Mouse (Mus musculus): ENCODE measurements around the gene Gnmt. TPM values are rescaled to one million over a fixed set of nuclear protein-coding genes. Genes with fewer than 3 reads are reported as not detected.

Gene Gnmt
- polyA plus RNA-seq, 1 experiment: 12.0 TPM

DNA sequence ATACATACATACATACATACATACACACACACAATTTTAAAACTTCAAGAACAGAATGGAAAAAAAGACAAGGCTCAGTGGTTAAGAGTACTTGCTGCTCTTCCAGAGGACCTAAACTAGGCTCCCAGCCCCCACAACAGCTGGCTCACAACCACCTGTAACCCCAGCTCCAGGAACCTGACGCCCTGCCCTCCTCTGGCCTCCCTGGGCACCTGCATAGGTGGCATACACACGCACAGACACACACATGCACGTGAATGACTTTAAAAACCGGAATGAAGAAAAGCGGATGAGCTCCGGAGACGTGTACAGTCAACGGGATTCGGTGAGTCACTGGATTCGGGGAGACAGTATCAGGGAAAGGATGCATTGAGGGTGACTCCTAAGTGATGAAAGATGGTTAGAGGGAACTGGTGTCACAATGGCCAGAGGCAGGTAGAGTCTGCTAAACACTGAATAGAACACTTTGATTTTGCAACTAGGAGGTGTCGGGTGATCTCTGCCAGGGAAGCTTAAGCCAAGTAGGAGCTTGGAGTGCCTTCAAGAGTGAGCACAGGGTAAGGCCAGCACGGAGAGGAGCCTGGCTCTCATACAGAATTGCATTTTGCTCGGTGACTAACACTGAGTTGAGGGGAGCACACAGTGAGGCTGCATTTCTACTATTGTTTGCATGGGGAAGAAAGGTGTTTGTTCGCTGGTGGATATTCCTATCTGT is 22.4 kb downstream of the Gnmt start:
- H3K27ac ChIP-seq (ENCODE audit: insufficient read depth, low read length): no peak overlapping the region
- TF ChIP-seq POLR2A (IDR thresholded peaks at IDR 0.05; ENCODE audit: borderline replicate concordance, insufficient read depth, low read length) (no peak), CTCF (IDR thresholded peaks at IDR 0.05; ENCODE audit: borderline replicate concordance, insufficient read depth, low read depth, low read length) (no peak)
- peaks cover 19% of the 10 kb centered on the region for H3K4me1 ChIP-seq (ENCODE audit: control insufficient read depth, insufficient read depth, low read length)
- no peak for DNase-seq
- no peaks in the 10 kb centered on the region for H3K27me3 ChIP-seq (ENCODE audit: control insufficient read depth, insufficient read depth, low read length)
- no peak overlapping the region for H3K4me3 ChIP-seq (replicated peaks; ENCODE audit: insufficient read depth, low read depth, low read length)
- 83% methylated on average over 14 of the region's 14 CpGs for WGBS

DNA sequence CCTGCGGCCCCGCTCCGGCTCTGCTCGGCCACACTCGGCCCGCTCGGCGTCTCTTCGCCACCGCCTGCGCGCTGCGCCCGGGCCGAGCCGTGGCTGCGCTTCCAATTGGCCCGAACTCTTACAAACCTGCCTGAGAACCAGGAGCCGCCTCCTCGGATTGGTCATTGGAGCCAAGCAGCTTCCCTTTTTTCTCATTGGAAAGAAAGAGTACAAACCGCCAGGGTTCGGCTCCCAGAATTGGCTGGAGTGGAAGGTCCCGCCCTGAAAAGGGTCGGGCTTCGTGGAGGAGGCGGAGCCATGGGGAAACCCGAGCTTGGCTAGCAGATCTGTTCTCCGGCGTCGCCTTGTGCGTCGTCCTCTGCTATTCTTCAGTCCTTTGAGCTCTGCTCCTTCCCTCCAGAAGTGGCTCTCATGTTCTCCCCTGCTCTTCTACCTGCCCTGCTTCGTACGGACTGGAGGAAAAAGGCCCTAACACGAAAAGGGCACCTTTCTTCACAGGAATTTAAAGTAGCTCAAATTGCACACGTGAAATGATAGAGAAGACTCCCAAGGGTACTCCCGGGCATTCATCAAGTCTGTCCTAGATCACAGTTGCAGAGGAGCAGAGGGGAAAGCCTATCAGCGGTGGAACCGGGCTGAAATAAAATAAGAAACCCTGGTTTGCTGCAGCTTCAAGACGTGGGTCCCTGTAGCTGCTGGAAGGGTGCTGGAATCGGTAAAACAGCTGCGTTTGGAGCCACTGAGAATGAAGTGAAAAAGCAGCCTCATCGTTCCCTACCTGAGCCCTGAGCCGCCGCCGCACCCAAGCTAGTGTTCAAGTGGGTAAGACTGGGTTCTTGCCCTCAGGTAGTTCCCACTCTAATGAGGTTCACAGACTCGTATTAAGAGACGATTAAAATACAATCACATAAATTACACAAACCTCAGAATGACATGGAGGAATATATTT is 23.8 kb downstream of the Gnmt start, which contains the start of gene Ppp2r5d:
Gene Ppp2r5d, minus strand, starts transcription at position 225 of the 949 bp plus-strand sequence.
- TF ChIP-seq CTCF (IDR thresholded peaks at IDR 0.05; ENCODE audit: borderline replicate concordance, insufficient read depth, low read depth, low read length): no peak
- peak; percentile 96 for TF ChIP-seq POLR2A (IDR thresholded peaks at IDR 0.05; ENCODE audit: borderline replicate concordance, insufficient read depth, low read length)
- no peaks in the 10 kb centered on the region for H3K27me3 ChIP-seq (ENCODE audit: control insufficient read depth, insufficient read depth, low read length)
- peak; percentile 97 to 99 for DNase-seq
- H3K4me3 ChIP-seq (replicated peaks; ENCODE audit: insufficient read depth, low read depth, low read length): peak within 1 kb of the TSS; percentile 71
- WGBS: 1% methylated on average over 48 of the region's 48 CpGs
- peak within 1 kb of the TSS; percentile 60 for H3K27ac ChIP-seq (ENCODE audit: insufficient read depth, low read length)
- peaks cover 32% of the 10 kb centered on the region for H3K4me1 ChIP-seq (ENCODE audit: control insufficient read depth, insufficient read depth, low read length)

DNA sequence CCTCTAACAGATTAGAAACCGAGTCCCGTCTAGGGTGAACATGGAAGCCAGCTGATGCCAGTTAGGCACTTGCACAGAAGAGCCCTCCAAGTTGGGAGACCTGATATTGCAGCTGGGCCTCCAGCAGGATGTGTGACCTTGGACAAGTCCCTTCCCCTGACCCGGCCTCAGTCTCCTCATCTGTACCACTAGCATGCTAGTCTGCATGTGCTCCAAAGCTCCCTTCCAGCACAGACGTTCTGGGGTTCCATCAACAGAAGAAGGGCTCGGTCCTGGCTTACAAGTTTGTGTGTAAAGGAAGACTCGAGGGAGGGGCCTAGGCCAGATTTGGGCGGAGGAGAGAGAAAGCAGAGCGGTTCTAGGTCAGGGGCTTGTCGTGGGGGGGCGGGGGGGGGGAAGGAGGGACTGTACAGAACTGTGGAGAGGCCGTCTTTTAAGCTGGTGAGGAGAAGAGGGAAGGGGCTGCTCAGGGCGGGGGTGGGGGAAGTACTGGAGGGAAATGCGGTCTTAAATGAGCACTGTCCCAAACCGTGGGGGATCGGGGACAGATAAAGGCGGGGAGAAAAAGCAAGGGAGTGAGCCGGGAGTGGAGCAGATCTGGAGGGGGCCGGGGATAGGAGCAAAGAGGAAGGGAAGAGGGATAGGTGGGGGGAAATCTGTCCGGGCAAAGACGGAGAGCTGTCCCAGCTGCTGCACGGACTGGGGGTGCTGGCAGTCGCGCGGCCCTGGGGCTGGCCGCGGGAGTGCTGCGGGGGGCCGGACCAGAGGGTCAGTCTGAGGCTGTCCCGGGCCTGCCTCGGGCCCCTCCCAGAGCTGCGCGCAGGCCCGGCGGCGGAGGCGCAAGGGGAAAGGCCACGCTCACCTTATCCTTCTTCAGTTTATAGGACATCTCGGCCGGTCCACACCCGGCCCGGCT is 24.7 kb downstream of the Gnmt start:
- no peak for TF ChIP-seq POLR2A (IDR thresholded peaks at IDR 0.05; ENCODE audit: borderline replicate concordance, insufficient read depth, low read length)
- no peak for TF ChIP-seq CTCF (IDR thresholded peaks at IDR 0.05; ENCODE audit: borderline replicate concordance, insufficient read depth, low read depth, low read length)
- H3K27me3 ChIP-seq (ENCODE audit: control insufficient read depth, insufficient read depth, low read length): no peaks in the 10 kb centered on the region
- peak overlapping the region; percentile 60 for H3K27ac ChIP-seq (ENCODE audit: insufficient read depth, low read length)
- H3K4me1 ChIP-seq (ENCODE audit: control insufficient read depth, insufficient read depth, low read length): peaks cover 40% of the 10 kb centered on the region
- H3K4me3 ChIP-seq (replicated peaks; ENCODE audit: insufficient read depth, low read depth, low read length): peak overlapping the region; percentile 71
- peak in 1 of 2 experiments; percentile 41 for DNase-seq
- 4% methylated on average over 41 of the region's 41 CpGs for WGBS

DNA sequence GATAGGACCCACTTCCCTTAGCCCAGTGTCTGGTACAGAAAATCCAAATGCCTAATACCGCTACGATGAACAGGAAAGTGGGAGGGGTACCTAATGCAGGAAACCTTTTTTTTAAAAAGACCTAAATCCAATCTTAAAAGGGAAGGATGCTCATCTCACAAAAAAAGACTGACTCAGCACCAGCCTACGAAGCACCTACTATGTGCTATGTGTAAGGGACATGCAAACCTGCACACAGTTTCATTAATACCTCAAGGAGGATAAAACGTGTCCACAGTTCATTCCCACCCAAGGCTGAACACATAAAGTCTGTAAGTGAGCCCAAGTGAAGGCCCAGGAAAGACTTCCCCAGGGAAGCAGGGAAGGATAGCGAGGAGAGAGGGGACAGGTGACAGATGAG is 26.5 kb downstream of the Gnmt start:
- WGBS: 76% methylated on average over 5 of the region's 5 CpGs
- Histone ChIP-seq H3K27ac (ENCODE audit: insufficient read depth, low read length) (no peak overlapping the region), H3K4me3 (replicated peaks; ENCODE audit: insufficient read depth, low read depth, low read length) (peak overlapping the region; percentile 20), H3K4me1 (ENCODE audit: control insufficient read depth, insufficient read depth, low read length) (peaks cover 40% of the 10 kb centered on the region), H3K27me3 (ENCODE audit: control insufficient read depth, insufficient read depth, low read length) (no peaks in the 10 kb centered on the region)
- no peak for TF ChIP-seq POLR2A (IDR thresholded peaks at IDR 0.05; ENCODE audit: borderline replicate concordance, insufficient read depth, low read length)
- DNase-seq: no peak

DNA sequence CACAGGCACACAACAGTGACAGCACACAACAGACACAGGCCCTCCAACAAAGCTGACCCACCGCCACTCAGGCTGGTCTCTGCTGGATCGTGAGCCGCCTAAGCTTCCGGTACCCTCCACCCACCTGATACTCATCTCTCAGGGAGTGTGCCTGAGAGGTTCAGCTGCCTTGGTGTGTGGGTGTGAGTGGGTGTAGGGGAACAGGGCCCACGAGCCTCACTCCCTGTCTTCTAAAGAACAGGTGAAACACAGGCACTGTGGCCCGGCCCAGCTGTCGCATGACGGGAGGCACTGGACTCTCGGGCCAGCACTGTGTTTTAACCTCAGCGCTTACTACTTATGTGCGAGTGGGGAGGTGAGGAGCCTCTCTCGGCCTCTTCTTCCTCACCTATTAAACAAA is 26.9 kb downstream of the Gnmt start:
- TF ChIP-seq CTCF (IDR thresholded peaks at IDR 0.05; ENCODE audit: borderline replicate concordance, insufficient read depth, low read depth, low read length): no peak
- no peak for TF ChIP-seq POLR2A (IDR thresholded peaks at IDR 0.05; ENCODE audit: borderline replicate concordance, insufficient read depth, low read length)
- Histone ChIP-seq H3K27ac (ENCODE audit: insufficient read depth, low read length) (no peak overlapping the region), H3K4me3 (replicated peaks; ENCODE audit: insufficient read depth, low read depth, low read length) (peak overlapping the region; percentile 34), H3K27me3 (ENCODE audit: control insufficient read depth, insufficient read depth, low read length) (no peaks in the 10 kb centered on the region), H3K4me1 (ENCODE audit: control insufficient read depth, insufficient read depth, low read length) (peaks cover 40% of the 10 kb centered on the region)
- no peak for DNase-seq
- WGBS: 36% methylated on average over 12 of the region's 12 CpGs

DNA sequence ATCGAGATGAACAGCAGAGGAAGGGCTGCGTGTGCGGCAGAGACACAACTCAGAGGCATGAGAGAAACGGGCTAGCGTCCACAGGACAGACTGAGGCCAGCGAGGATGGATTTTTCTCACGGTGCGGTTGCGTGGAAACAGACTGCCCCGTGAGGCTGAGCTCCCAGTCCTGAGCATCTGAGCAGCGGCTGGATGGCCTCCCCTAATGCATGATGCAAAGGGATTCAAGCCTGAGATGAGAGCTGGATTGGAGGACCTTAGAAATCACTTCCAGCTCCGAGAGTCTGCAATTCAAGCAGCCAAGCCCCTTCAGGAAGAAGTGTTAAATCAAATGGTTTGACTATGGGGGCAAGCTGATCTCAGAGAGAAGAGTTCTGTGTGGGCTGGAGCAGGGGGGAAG is 27.5 kb downstream of the Gnmt start:
- DNase-seq: no peak

DNA sequence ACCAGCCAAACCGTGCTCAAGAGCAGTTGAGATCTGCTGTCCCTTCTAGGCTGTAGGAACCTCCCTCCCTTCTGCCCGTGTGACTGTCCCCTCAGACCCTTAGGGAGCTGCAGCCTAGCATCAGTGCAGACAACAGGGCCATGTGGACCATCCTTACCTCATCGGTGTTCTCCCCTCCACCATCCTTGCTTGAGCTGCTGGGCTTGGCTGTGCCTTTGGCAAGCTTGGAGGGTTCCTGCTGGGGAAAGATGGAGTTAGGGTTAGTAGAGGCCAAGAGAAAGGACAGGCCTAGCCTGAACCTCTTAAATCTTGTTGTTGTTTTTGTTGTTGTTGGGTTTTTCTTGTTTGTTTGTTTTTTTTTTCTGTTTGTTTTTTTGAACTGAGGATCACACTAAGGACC is 29.1 kb downstream of the Gnmt start:
- no peak for TF ChIP-seq CTCF (IDR thresholded peaks at IDR 0.05; ENCODE audit: borderline replicate concordance, insufficient read depth, low read depth, low read length)
- TF ChIP-seq POLR2A (IDR thresholded peaks at IDR 0.05; ENCODE audit: borderline replicate concordance, insufficient read depth, low read length): no peak
- Histone ChIP-seq H3K27me3 (ENCODE audit: control insufficient read depth, insufficient read depth, low read length) (no peaks in the 10 kb centered on the region), H3K4me3 (replicated peaks; ENCODE audit: insufficient read depth, low read depth, low read length) (no peak overlapping the region), H3K27ac (ENCODE audit: insufficient read depth, low read length) (no peak overlapping the region), H3K4me1 (ENCODE audit: control insufficient read depth, insufficient read depth, low read length) (peaks cover 40% of the 10 kb centered on the region)
- peak; percentile 66 to 75 for DNase-seq
- 5% methylated on average over 3 of the region's 3 CpGs for WGBS

More for the DNA sequence above, 27.5 kb downstream of the Gnmt start:
- Histone ChIP-seq H3K4me1 (ENCODE audit: control insufficient read depth, insufficient read depth, low read length) (peaks cover 40% of the 10 kb centered on the region), H3K27ac (ENCODE audit: insufficient read depth, low read length) (no peak overlapping the region), H3K4me3 (replicated peaks; ENCODE audit: insufficient read depth, low read depth, low read length) (no peak overlapping the region), H3K27me3 (ENCODE audit: control insufficient read depth, insufficient read depth, low read length) (no peaks in the 10 kb centered on the region)
- TF ChIP-seq POLR2A (IDR thresholded peaks at IDR 0.05; ENCODE audit: borderline replicate concordance, insufficient read depth, low read length) (no peak), CTCF (IDR thresholded peaks at IDR 0.05; ENCODE audit: borderline replicate concordance, insufficient read depth, low read depth, low read length) (no peak)
- 26% methylated on average over 12 of the region's 12 CpGs for WGBS

Measured in cerebellum, adult 2 months (tissue).